Mouse (Mus musculus) liver, adult 2 months (tissue): ENCODE data around the gene Trim7.

ENCODE experiments used
- CTCF ChIP-seq: fragments of 200-500 bp; IDR thresholded peaks from 2 replicates; pipeline ENCODE4 v1.5.1; 2011; ENCODE audit warnings: low read depth, low read length, control low read depth
- POLR2A ChIP-seq: fragments of 200-500 bp; IDR thresholded peaks from 2 replicates; pipeline ENCODE4 v1.6.1; 2011; ENCODE audit warnings: low read length, control low read depth; ENCODE audit not compliant: insufficient read depth; ENCODE audit errors: extremely low read depth

DNA sequence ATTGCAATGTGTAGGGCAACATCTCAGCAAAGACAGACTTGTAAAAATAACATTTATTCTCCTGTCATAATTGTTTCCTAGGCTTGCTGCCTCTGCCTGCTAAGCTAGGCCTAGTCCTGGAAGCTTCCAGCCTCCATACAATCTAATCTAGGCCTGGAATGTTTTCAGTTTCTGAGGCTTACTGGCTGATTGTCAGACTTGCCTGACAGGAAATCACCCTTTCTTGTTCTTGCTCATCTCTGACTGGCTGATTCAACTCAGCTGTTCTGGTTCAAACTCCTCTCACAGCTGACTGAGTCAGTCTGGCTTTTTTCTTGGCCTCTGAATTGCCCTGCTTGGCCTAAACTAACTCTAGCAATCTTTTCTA, 5.6 kb upstream of the Trim7 start:
- no peak for TF ChIP-seq CTCF
- no peak for TF ChIP-seq POLR2A
